Mouse (Mus musculus): ENCODE measurements around the gene Gchfr. TPM values are rescaled to one million over a fixed set of nuclear protein-coding genes. Genes with fewer than 3 reads are reported as not detected.

The Gchfr gene
- polyA plus RNA-seq, 1 experiment from 2014 or later: 5.3 TPM

DNA sequence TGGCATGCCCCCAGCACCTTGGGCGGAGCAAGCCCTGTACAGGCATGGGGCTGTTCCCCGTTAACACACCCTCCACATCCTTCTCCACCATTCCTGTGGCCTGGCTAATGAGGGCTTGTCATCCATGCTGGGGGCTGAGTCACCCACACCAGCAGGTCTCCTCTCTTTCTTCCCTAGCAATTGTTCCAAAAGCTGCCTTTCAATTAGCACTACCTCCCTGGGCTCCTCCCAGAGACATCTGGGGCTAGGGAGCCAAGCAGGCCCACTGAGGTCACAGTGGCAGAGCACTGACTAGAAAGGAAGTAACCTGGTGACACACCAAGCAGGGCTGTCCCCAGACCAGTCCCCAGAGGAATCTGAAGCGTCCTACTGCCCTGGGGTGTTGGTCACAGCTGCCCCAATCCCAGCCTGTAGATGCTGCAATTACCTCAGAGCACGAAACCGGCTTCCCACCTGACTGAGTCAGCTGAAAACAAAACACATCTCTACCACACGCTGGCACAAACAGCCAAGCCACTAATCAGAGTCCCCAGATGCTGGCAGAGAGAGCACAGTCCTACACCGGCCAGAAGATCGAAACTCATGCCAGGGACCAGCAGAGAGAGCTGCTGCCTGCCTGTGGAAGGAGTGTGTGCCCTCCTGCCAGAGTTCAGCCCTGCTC, 6.5 kb downstream of the Gchfr start, which contains the start of gene Gm14137:
Gene Gm14137 (plus strand): TSS at position 519 of the 661 bp plus-strand sequence.
- peaks cover 12% of the 10 kb centered on the region; the same call in 1 of the 2 replicates for H3K27me3 ChIP-seq (replicated peaks)
- peak within 1 kb of the TSS; percentile 71 for H3K9ac ChIP-seq
- peaks cover 28% of the 10 kb centered on the region for H3K36me3 ChIP-seq
- WGBS: 57% methylated on average over 8 of the region's 8 CpGs
- H3K9me3 ChIP-seq: no peaks in the 10 kb centered on the region
- peak within 1 kb of the TSS; percentile 56 for H3K4me2 ChIP-seq
- H3K4me1 ChIP-seq: peaks cover 34% of the 10 kb centered on the region
- no peak for ATAC-seq (ENCODE audit: extremely low read depth, insufficient number of reproducible peaks, low FRiP score, low TSS enrichment)
- no peak within 1 kb of the TSS for H3K4me3 ChIP-seq
- H3K27ac ChIP-seq (replicated peaks): peak within 1 kb of the TSS; percentile 41; the same call in 1 of the 2 replicates

- no peak overlapping the region for H3K4me2 ChIP-seq
- ATAC-seq (ENCODE audit: extremely low read depth, insufficient number of reproducible peaks, low FRiP score, low TSS enrichment): no peak
- no peaks in the 10 kb centered on the region for H3K9me3 ChIP-seq
- WGBS: 50% methylated on average over 14 of the region's 14 CpGs
- no peak overlapping the region for H3K9ac ChIP-seq
- no peak overlapping the region for H3K4me3 ChIP-seq
- peaks cover 36% of the 10 kb centered on the region for H3K36me3 ChIP-seq
- no peak overlapping the region for H3K27ac ChIP-seq (replicated peaks)
- peaks cover 34% of the 10 kb centered on the region for H3K4me1 ChIP-seq
- H3K27me3 ChIP-seq (replicated peaks): peaks cover 5% of the 10 kb centered on the region; the same call in 1 of the 2 replicates
Observed at GRCm38 (mm10) chr2:119174866-119175265, 7.3 kb downstream of the Gchfr start.

GRCm38 (mm10) chr2:119175614-119176013, 8.0 kb downstream of the Gchfr start:
- no peak overlapping the region for H3K27ac ChIP-seq (replicated peaks)
- peaks cover 3% of the 10 kb centered on the region; the same call in 1 of the 2 replicates for H3K27me3 ChIP-seq (replicated peaks)
- no peak overlapping the region for H3K4me3 ChIP-seq
- 60% methylated on average over 6 of the region's 6 CpGs for WGBS
- no peak overlapping the region for H3K9ac ChIP-seq
- ATAC-seq (ENCODE audit: extremely low read depth, insufficient number of reproducible peaks, low FRiP score, low TSS enrichment): no peak
- H3K4me1 ChIP-seq: peaks cover 34% of the 10 kb centered on the region
- no peak overlapping the region for H3K4me2 ChIP-seq
- H3K9me3 ChIP-seq: no peaks in the 10 kb centered on the region
- peaks cover 43% of the 10 kb centered on the region for H3K36me3 ChIP-seq

DNA sequence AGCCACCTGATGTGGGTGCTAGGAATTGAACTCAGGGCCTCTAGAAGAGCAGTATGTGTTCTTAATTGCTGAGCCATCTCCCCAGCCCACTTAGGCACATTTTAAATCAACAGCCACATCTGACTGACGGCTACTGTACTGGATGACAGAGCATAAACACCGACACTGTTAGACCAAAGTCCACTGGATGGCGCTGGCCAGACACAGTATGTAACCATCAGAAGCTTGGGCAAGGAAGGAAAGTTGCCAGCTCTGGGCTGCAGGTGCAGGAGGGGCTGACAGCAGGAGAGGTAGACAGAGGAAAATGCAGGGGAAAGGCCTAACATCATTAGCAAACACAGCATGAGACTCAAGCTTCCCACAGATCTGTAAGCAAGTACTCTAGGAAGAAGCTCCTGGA, 9.2 kb downstream of the Gchfr start:
- H3K27ac ChIP-seq (replicated peaks): no peak overlapping the region
- H3K9ac ChIP-seq: no peak overlapping the region
- ATAC-seq (ENCODE audit: extremely low read depth, insufficient number of reproducible peaks, low FRiP score, low TSS enrichment): no peak
- peaks cover 48% of the 10 kb centered on the region for H3K36me3 ChIP-seq
- H3K9me3 ChIP-seq: no peaks in the 10 kb centered on the region
- peaks cover 29% of the 10 kb centered on the region for H3K4me1 ChIP-seq
- H3K4me3 ChIP-seq: no peak overlapping the region
- 52% methylated on average over 3 of the region's 3 CpGs for WGBS
- H3K27me3 ChIP-seq (replicated peaks): peaks cover 3% of the 10 kb centered on the region; the same call in 1 of the 2 replicates
- H3K4me2 ChIP-seq: no peak overlapping the region

DNA sequence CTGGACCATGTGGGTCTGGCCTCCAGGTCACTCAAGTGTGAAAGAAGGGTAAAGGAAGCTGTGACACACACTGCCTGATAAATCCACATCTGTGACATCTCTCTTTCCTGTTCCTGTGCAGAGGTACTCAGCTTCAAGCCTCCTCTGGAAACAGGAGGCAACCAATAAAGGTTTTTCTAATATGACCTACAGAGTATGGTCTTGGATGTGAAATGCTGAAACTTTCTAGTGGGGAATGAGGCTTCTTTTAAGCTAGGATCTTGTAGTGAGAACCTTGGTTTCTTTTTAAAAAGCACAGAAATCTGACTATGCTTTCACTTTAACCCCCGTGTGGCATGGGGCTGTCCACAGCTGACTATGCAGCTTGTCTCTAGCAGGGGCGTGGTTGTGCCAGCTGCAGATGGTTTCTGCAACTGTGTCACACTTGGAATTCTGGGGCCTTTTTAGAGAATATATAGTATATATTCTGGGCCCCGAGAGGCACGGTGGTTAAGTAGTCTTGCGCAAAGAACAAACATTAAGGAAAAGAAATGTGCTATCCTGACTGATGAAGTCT, 9.9 kb downstream of the Gchfr start:
- no peaks in the 10 kb centered on the region for H3K9me3 ChIP-seq
- 86% methylated on average over 5 of the region's 5 CpGs for WGBS
- ATAC-seq (ENCODE audit: extremely low read depth, insufficient number of reproducible peaks, low FRiP score, low TSS enrichment): no peak
- H3K4me2 ChIP-seq: no peak overlapping the region
- H3K27me3 ChIP-seq (replicated peaks): peaks cover 3% of the 10 kb centered on the region; the same call in 1 of the 2 replicates
- no peak overlapping the region for H3K27ac ChIP-seq (replicated peaks)
- no peak overlapping the region for H3K4me3 ChIP-seq
- H3K36me3 ChIP-seq: peaks cover 44% of the 10 kb centered on the region
- no peak overlapping the region for H3K9ac ChIP-seq
- H3K4me1 ChIP-seq: peaks cover 22% of the 10 kb centered on the region

DNA sequence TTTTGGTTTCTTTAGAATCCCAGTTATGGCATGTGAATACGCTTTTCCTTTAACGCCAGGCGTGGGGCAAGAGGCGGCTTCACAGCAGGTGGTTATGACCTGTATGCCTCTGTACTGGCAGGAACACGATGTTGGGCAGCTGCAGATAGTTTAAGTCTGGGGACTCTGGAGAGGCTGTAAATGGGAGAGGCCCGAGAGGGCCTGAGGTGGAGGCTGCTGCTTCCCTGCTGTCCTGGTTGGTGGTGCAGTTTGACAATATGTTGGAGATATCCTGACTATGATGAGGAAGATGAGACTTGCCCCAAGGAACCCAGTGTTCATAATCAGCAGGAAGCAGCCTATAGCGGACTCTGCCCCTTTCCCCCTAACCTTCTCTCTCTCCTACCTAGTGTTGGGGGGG, 15.3 kb downstream of the Gchfr start:
- no peak overlapping the region for H3K9ac ChIP-seq
- H3K27me3 ChIP-seq (replicated peaks): no peaks in the 10 kb centered on the region
- H3K4me3 ChIP-seq: no peak overlapping the region
- H3K27ac ChIP-seq (replicated peaks): no peak overlapping the region
- peaks cover 60% of the 10 kb centered on the region for H3K36me3 ChIP-seq
- 81% methylated on average over 7 of the region's 7 CpGs for WGBS
- no peak overlapping the region for H3K4me2 ChIP-seq
- no peaks in the 10 kb centered on the region for H3K9me3 ChIP-seq
- no peak for ATAC-seq (ENCODE audit: extremely low read depth, insufficient number of reproducible peaks, low FRiP score, low TSS enrichment)
- no peaks in the 10 kb centered on the region for H3K4me1 ChIP-seq

GRCm38 (mm10) chr2:119189029-119189710, 21.6 kb downstream of the Gchfr start:
- H3K27ac ChIP-seq (replicated peaks): no peak overlapping the region
- H3K9me3 ChIP-seq: no peaks in the 10 kb centered on the region
- peak; percentile 61 for ATAC-seq (ENCODE audit: extremely low read depth, insufficient number of reproducible peaks, low FRiP score, low TSS enrichment)
- peaks cover 5% of the 10 kb centered on the region for H3K4me1 ChIP-seq
- H3K4me3 ChIP-seq: peak overlapping the region; percentile 46
- H3K27me3 ChIP-seq (replicated peaks): no peaks in the 10 kb centered on the region
- H3K36me3 ChIP-seq: peaks cover 14% of the 10 kb centered on the region
- WGBS: 7% methylated on average over 15 of the region's 15 CpGs
- peak overlapping the region; percentile 12; the same call in 1 of the 2 replicates for H3K9ac ChIP-seq
- H3K4me2 ChIP-seq: peak overlapping the region; percentile 76

DNA sequence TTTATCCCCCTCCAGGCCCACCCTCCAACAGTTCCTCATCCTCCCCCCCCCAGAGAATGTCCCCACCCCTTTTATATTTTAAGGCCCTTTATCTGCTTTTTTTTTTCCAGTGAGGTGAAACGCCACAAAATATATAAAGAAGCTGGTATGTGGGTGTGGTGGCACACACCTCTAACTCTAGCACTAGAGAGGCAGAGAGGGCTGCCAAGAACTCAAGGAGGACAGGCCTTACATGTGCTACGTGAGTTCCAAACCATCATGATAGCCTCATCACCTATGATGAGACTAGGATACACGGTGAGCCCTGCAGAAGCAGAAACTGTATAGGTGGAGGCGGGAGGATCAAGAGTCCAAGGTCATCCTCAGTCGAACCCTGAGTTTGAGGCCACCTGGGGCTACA, 23.4 kb downstream of the Gchfr start:
- no peak overlapping the region for H3K4me3 ChIP-seq
- H3K27me3 ChIP-seq (replicated peaks): no peaks in the 10 kb centered on the region
- H3K9ac ChIP-seq: no peak overlapping the region
- H3K9me3 ChIP-seq: no peaks in the 10 kb centered on the region
- no peak overlapping the region for H3K4me2 ChIP-seq
- 79% methylated on average over 5 of the region's 5 CpGs for WGBS
- no peaks in the 10 kb centered on the region for H3K36me3 ChIP-seq
- H3K4me1 ChIP-seq: peaks cover 10% of the 10 kb centered on the region
- no peak for ATAC-seq (ENCODE audit: extremely low read depth, insufficient number of reproducible peaks, low FRiP score, low TSS enrichment)
- no peak overlapping the region for H3K27ac ChIP-seq (replicated peaks)

DNA sequence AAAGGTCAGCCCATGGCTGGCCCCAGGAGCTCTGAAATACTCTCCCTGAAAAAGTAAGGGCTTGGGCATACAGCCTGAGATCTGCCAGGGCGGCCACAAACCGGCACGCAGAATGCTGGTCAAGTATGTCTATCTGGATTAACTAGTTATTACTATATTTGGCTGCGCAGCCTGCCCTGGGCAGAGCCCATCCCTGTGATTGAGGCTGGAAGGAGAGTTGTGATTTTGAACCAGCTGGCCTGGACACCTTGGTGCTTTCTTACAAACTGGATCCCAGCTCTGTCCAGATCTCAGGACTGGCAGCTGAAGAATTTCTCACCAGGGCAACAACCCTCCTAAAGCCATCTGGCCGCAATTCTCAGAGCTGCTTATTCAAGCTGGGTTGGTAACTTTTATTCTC, 26.6 kb downstream of the Gchfr start:
- peaks cover 12% of the 10 kb centered on the region for H3K4me1 ChIP-seq
- no peak overlapping the region for H3K4me2 ChIP-seq
- H3K27ac ChIP-seq (replicated peaks): 0 out of 2 replicates have a peak overlapping the region, but pooled peaks have one; percentile 25
- H3K27me3 ChIP-seq (replicated peaks): no peaks in the 10 kb centered on the region
- H3K36me3 ChIP-seq: no peaks in the 10 kb centered on the region
- H3K4me3 ChIP-seq: no peak overlapping the region
- no peaks in the 10 kb centered on the region for H3K9me3 ChIP-seq
- H3K9ac ChIP-seq: 0 out of 2 replicates have a peak overlapping the region, but pooled peaks have one; percentile 1
- ATAC-seq (ENCODE audit: extremely low read depth, insufficient number of reproducible peaks, low FRiP score, low TSS enrichment): no peak
- WGBS: 60% methylated on average over 5 of the region's 5 CpGs

GRCm38 (mm10) chr2:119196316-119197108, 28.9 kb downstream of the Gchfr start:
- WGBS: 45% methylated on average over 4 of the region's 4 CpGs

GRCm38 (mm10) chr2:119197493-119197892, 29.9 kb downstream of the Gchfr start:
- Histone ChIP-seq H3K4me1 (peaks cover 11% of the 10 kb centered on the region; the same call in 1 of the 2 replicates), H3K9ac (no peak overlapping the region), H3K27me3 (replicated peaks) (no peaks in the 10 kb centered on the region), H3K9me3 (no peaks in the 10 kb centered on the region), H3K4me3 (no peak overlapping the region), H3K4me2 (no peak overlapping the region), H3K27ac (replicated peaks) (no peak overlapping the region), H3K36me3 (no peaks in the 10 kb centered on the region)
- WGBS: 60% methylated on average over 1 of the region's 1 CpGs
- no peak for ATAC-seq (ENCODE audit: extremely low read depth, insufficient number of reproducible peaks, low FRiP score, low TSS enrichment)

More at GRCm38 (mm10) chr2:119196316-119197108, 28.9 kb downstream of the Gchfr start:
- H3K27ac ChIP-seq (replicated peaks): no peak overlapping the region
- H3K4me1 ChIP-seq: peaks cover 11% of the 10 kb centered on the region; the same call in 1 of the 2 replicates
- no peaks in the 10 kb centered on the region for H3K27me3 ChIP-seq (replicated peaks)
- H3K36me3 ChIP-seq: no peaks in the 10 kb centered on the region
- H3K9ac ChIP-seq: peak overlapping the region; percentile 33; the same call in 1 of the 2 replicates
- H3K4me2 ChIP-seq: no peak overlapping the region
- no peaks in the 10 kb centered on the region for H3K9me3 ChIP-seq
- no peak for ATAC-seq (ENCODE audit: extremely low read depth, insufficient number of reproducible peaks, low FRiP score, low TSS enrichment)
- H3K4me3 ChIP-seq: no peak overlapping the region

Measured in heart, embryonic 13.5 days (tissue).